Mouse (Mus musculus): ENCODE measurements around the gene Prrx2.

DNA sequence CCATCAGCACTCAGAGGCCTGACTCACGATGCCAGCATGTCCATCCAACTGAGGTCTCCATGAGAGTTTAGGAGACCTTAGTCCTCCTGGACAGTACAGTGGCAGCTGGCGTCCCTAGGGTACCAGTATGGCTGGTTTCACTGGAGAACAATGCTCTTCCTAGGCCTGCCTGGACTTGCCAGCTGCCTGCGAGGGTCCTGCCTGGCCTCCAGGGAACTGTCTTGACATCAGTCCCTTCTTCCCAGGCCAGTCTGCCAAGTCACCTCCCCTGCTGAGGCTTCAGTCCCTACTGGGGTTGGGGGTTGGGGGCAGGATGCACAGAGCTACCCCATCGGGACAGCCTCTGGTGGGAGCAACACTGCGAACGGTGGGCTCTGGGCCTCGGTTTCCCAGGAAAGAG, 42.7 kb upstream of the Prrx2 start:
- TF ChIP-seq CTCF (IDR thresholded peaks at IDR 0.05; ENCODE audit: insufficient read depth, low read length) = no peak
- no peak for TF ChIP-seq POLR2A (IDR thresholded peaks at IDR 0.05; ENCODE audit: borderline replicate concordance, extremely low read depth, low read depth, low read length)

All from lung, adult 2 months (tissue).